Mouse (Mus musculus): ENCODE results near the gene Gabrd. TPM values are rescaled to one million over a fixed set of nuclear protein-coding genes. Genes with fewer than 3 reads are reported as not detected.
A peak's percentile ranks its signal among the peaks of the same experiment; 100 is the strongest.

Gabrd gene
- total and polyA plus RNA-seq, 3 experiments = 0.08 TPM; not detected in 2

GRCm38 (mm10) chr4:155432358-155432757, 34.4 kb upstream of the Gabrd start:
- Histone ChIP-seq H3K36me3 (replicated peaks in 1 of 2; ENCODE audit: control insufficient read depth in 1 of 2, insufficient read depth in 1 of 2, low read length in 1 of 2) (peaks cover 0 to 36% of the 10 kb centered on the region in 2 experiments), H3K9me3 (replicated peaks; ENCODE audit: low read length) (peaks cover 5% of the 10 kb centered on the region), H3K79me2 (replicated peaks; ENCODE audit: control insufficient read depth, extremely low read depth, insufficient read depth, poor library complexity, severe bottlenecking) (no peaks in the 10 kb centered on the region), H3K4me1 (ENCODE audit: control insufficient read depth in 1 of 2, insufficient read depth in 2 of 2) (peaks cover 14 to 29% of the 10 kb centered on the region in 2 experiments; a peak in 3 of 4 replicates), H3K4me2 (ENCODE audit: insufficient read depth, low read depth, poor library complexity, severe bottlenecking) (no peak overlapping the region), H3K27me3 (replicated peaks) (no peaks in the 10 kb centered on the region), H3K9ac (ENCODE audit: insufficient read depth, low read depth) (no peak overlapping the region), H3K27ac (ENCODE audit: insufficient read depth, low read depth) (no peak overlapping the region), H3K4me3 (replicated peaks in 1 of 3; ENCODE audit: low read depth in 2 of 3, low read length in 2 of 3, poor library complexity in 1 of 3) (no peak overlapping the region)
- in situ Hi-C loops (cut with MboI; ENCODE audit: low pct_ligation_motif_present, low pct_unique_long_range_greater_than_20kb, low sequenced_read_pairs) (no loop called here), dilution Hi-C loops (cut with MboI; ENCODE audit: extremely low pct_ligation_motif_present, extremely low pct_unique_long_range_greater_than_20kb, low sequenced_read_pairs) (no loop called here)
- no peak for DNase-seq (ENCODE audit: extremely low read depth)
- TF ChIP-seq MAFK (IDR thresholded peaks at IDR 0.05; ENCODE audit: insufficient replicate concordance, low read length) (0 out of 2 replicates have a peak, but pooled peaks have one; percentile 9), USF2 (conservative IDR thresholded peaks at IDR 0.05; ENCODE audit: low read depth, low read length) (no peak)

DNA sequence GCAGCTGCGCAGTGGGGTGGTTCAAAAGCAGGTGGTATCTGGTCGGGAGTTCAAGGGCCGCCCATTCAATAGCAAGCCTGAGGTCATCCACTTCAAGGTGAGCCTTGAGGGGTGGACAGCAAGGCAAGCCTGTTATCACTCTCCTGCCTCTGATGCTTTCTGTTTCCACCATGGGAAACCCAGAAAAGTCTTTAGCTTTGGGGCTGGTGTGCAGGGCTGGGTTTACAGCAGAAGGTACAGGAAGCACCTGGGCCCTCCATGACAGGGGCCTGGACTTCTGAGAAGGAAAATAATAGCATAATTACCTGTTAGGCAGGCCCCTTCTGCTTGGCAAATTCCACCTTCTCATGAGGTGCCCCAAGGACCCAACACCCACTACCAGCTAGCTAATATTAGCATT, 31.3 kb upstream of the Gabrd start:
- Histone ChIP-seq H3K4me1 (ENCODE audit: control insufficient read depth in 1 of 2, insufficient read depth in 2 of 2) (peaks cover 31 to 60% of the 10 kb centered on the region in 2 experiments), H3K36me3 (replicated peaks in 1 of 2; ENCODE audit: control insufficient read depth in 1 of 2, insufficient read depth in 1 of 2, low read length in 1 of 2) (peaks cover 1 to 26% of the 10 kb centered on the region in 2 experiments), H3K79me2 (replicated peaks; ENCODE audit: control insufficient read depth, extremely low read depth, insufficient read depth, poor library complexity, severe bottlenecking) (no peaks in the 10 kb centered on the region), H3K4me2 (ENCODE audit: insufficient read depth, low read depth, poor library complexity, severe bottlenecking) (0 out of 2 replicates have a peak overlapping the region, but pooled peaks have one; percentile 5), H3K4me3 (replicated peaks in 1 of 3; ENCODE audit: low read depth in 2 of 3, low read length in 2 of 3, poor library complexity in 1 of 3) (no peak overlapping the region), H3K9ac (ENCODE audit: insufficient read depth, low read depth) (no peak overlapping the region; the same call in 1 of the 2 replicates), H3K27me3 (replicated peaks) (no peaks in the 10 kb centered on the region), H3K27ac (ENCODE audit: insufficient read depth, low read depth) (peak overlapping the region; percentile 67; the same call in 1 of the 2 replicates), H3K9me3 (replicated peaks; ENCODE audit: low read length) (peaks cover 5% of the 10 kb centered on the region)
- dilution Hi-C loops (cut with MboI; ENCODE audit: extremely low pct_ligation_motif_present, extremely low pct_unique_long_range_greater_than_20kb, low sequenced_read_pairs) = no loop called here
- in situ Hi-C loops (cut with MboI; ENCODE audit: low pct_ligation_motif_present, low pct_unique_long_range_greater_than_20kb, low sequenced_read_pairs) = loop anchor here (5.0 kb wide), 1 partner anchor 33 kb away; no protein-coding TSS in a partner anchor
- DNase-seq (ENCODE audit: extremely low read depth) = no peak
- TF ChIP-seq ZNF384 (IDR thresholded peaks at IDR 0.05; ENCODE audit: low read depth, low read length) (no peak), NRF1 (IDR thresholded peaks at IDR 0.05; ENCODE audit: low read depth, low read length) (peak; percentile 70), TBP (conservative IDR thresholded peaks at IDR 0.05; ENCODE audit: low read depth, low read length) (0 out of 2 replicates have a peak, but pooled peaks have one; percentile 21), HCFC1 (IDR thresholded peaks at IDR 0.05; ENCODE audit: low read depth, low read length) (no peak), SMC3 (IDR thresholded peaks at IDR 0.05; ENCODE audit: low read depth, low read length) (no peak), ELF1 (IDR thresholded peaks at IDR 0.05; ENCODE audit: low read depth, low read length) (0 out of 2 replicates have a peak, but pooled peaks have one; percentile 8), USF1 (IDR thresholded peaks at IDR 0.05; ENCODE audit: low read depth, low read length) (no peak), IRF4 (IDR thresholded peaks at IDR 0.05; ENCODE audit: low read depth, low read length) (peak; percentile 39), EP300 (IDR thresholded peaks at IDR 0.05; ENCODE audit: low read length) (peak; percentile 74), KAT2A (IDR thresholded peaks at IDR 0.05; ENCODE audit: insufficient replicate concordance, low read length) (no peak), CTCF (conservative IDR thresholded peaks at IDR 0.05 in 1 of 2, IDR thresholded peaks at IDR 0.05 in 1 of 2; ENCODE audit: low read depth in 2 of 2, low read length in 2 of 2) (no peak), ZKSCAN1 (IDR thresholded peaks at IDR 0.05; ENCODE audit: borderline replicate concordance, low read depth, low read length) (no peak), SIN3A (IDR thresholded peaks at IDR 0.05; ENCODE audit: low read length) (no peak), JUND (conservative IDR thresholded peaks at IDR 0.05; ENCODE audit: low read depth, low read length) (no peak), TCF12 (IDR thresholded peaks at IDR 0.05; ENCODE audit: low read depth, low read length) (peak; percentile 94), UBTF (IDR thresholded peaks at IDR 0.05; ENCODE audit: low read depth, low read length) (no peak), ZC3H11A (IDR thresholded peaks at IDR 0.05; ENCODE audit: low read depth, low read length) (no peak), RAD21 (IDR thresholded peaks at IDR 0.05; ENCODE audit: low read depth, low read length) (no peak), MEF2A (IDR thresholded peaks at IDR 0.05; ENCODE audit: borderline replicate concordance, low read depth, low read length) (peak; percentile 60), PAX5 (IDR thresholded peaks at IDR 0.05; ENCODE audit: low read length) (no peak), MXI1 (IDR thresholded peaks at IDR 0.05; ENCODE audit: low read depth, low read length) (no peak), JUN (IDR thresholded peaks at IDR 0.05; ENCODE audit: insufficient read depth, low read depth, low read length) (peak; percentile 11; the same call in 1 of the 2 replicates), ZMIZ1 (IDR thresholded peaks at IDR 0.05; ENCODE audit: low read depth, low read length) (no peak), BHLHE40 (IDR thresholded peaks at IDR 0.05; ENCODE audit: low read depth, low read length) (no peak; the same call in 1 of the 2 replicates), CHD1 (IDR thresholded peaks at IDR 0.05; ENCODE audit: low read depth, low read length) (no peak), MYC (IDR thresholded peaks at IDR 0.05; ENCODE audit: low read depth, low read length) (no peak), POLR2AphosphoS2 (IDR thresholded peaks at IDR 0.05; ENCODE audit: low read depth, low read length) (no peak), CHD2 (IDR thresholded peaks at IDR 0.05; ENCODE audit: low read length) (no peak; the same call in 1 of the 2 replicates), E2F4 (IDR thresholded peaks at IDR 0.05; ENCODE audit: insufficient replicate concordance, low read depth, low read length) (no peak), MAZ (IDR thresholded peaks at IDR 0.05; ENCODE audit: low read depth, low read length) (no peak), USF2 (conservative IDR thresholded peaks at IDR 0.05; ENCODE audit: low read depth, low read length) (no peak)

Data from CH12.LX (cell line).